Mouse (Mus musculus): Measurements from ENCODE around the gene Nt5c1a.

The Nt5c1a gene

GRCm38 (mm10) chr4:123248971-123249567 is 47.8 kb downstream of the Nt5c1a start:
- no peak for DNase-seq (ENCODE audit: low spot score)

DNA sequence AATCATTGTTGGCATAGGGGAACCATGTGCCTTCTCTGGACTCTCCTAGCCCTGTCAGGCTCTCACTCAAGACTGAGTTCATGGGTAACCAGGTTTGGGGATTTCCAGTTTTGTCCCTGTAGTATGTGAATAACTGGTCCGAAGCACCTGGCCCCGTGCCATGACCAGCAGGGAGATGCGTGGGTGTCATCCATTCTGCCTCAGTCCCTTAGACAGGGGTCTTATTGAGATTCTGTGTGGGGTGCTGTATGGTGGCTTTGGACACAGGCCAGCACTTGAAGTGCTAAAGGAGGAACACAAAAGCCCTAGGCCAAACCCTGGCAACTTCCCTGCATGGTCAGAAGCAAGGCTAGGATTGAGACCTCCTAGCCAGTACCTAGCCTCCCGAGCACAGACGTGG is 50.9 kb downstream of the Nt5c1a start:
- DNase-seq (ENCODE audit: low spot score), result no peak

- no peak for DNase-seq (ENCODE audit: low spot score)
Observed at GRCm38 (mm10) chr4:123254617-123255016, 53.3 kb downstream of the Nt5c1a start.

DNA sequence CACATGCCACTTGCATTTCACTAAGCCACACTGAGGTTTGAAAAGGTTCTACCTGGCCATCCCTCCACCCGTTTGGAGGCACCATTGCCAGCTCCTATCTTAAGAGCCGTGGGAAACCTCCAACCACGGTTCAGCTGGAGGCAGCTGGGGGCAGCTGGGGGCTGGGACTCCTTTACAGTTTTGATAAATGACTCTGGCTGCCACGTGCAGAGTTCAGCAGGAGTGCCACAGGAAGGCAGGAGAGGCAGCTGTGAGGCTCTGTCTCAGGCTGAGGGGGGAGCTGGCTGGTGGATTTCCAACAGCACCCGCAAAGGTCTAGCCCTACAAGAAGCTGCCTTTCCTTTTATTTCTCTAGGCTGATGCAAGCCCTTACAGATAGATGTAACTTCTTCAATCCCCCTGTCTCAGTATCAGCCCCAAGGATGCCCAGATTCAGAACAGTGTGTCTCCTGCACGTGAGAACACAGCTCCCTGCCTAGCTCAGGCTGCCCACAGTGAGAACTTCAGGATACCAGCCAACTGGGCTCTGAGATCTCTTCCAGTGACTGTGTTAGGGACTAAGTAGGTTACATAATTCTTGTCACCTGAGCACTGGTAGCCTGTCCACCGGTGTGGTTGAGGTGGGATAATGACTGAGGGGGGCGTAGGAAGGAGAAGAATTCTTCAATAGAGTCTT is 58.9 kb downstream of the Nt5c1a start:
- no peak for DNase-seq (ENCODE audit: low spot score)

- DNase-seq (ENCODE audit: low spot score), result no peak
Observed at GRCm38 (mm10) chr4:123261721-123262401, 60.6 kb downstream of the Nt5c1a start, which contains the start of gene Pabpc4. TSS of gene Pabpc4 (plus strand) at chr4:123262351.

Measured in T-cell, adult 2 months (primary cell).